Mouse (Mus musculus) B cell, adult (primary cell): Measurements from ENCODE around the gene Clca4b. TPM values are rescaled to one million over a fixed set of nuclear protein-coding genes. Genes with fewer than 3 reads are reported as not detected.

Experiments used
- total RNA-seq: library from RNA; stranded (reverse); gene quantifications from 4 replicates; pipeline ENCODE4 v1.2.4, GENCODE M21; 2023; ENCODE audit not compliant: inconsistent age

The Clca4b gene
- total RNA-seq: not detected in 4 replicates

DNA sequence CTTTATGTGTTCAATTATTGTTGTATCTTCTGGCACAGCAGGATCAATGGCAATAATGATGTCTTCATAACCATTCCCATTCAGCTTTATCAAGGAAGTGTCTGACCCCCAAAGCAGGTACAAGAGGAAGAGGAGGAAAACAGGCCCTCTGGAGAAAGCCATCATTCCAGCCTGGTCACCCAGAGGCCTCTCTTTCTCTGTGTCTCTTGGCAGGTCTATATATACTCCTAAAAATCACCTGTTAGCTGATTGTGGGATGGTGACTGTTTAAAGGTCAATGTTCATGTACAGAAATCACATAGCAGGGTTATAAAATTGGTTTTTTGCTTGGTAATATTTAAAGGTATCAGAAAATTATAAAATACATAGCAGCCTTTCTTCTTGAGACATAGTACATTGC lies at the start of gene Clca4b:
TSS of gene Clca4b (minus strand) at position 195 of the 400 bp plus-strand sequence.

DNA sequence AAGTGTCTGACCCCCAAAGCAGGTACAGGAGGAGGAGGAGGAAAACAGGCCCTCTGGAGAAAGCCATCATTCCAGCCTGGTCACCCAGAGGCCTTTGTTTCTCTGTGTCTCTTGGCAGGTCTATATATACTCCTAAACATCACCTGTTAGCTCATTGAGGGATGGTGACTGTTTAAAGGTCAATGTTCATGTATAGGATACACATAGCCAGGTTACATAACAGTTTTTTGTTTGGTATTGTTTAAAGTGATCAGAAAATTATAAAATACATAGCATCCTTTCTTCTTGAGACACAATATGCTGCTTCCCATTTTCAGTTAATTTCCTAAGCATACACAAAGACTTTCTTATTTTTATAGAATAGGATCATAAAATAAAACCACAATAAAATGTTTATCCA lies 42.6 kb upstream of the Clca4b start, which contains the start of gene Clca4a:
TSS of gene Clca4a (minus strand) at position 101 of the 400 bp plus-strand sequence.

Other genes with a start within 250 kb of the Clca4b start
- 126 to 140 TPM (median 130 TPM) in 4 replicates for gene Sh3glb1, start 212.2 kb downstream of the Clca4b start, total RNA-seq
- 0.12 TPM in 1 of 4 replicates, not detected in the others for gene Clca3a1, start 171.6 kb downstream of the Clca4b start, total RNA-seq
- gene Clca3a2, start 113.0 kb downstream of the Clca4b start, total RNA-seq: not detected in 4 replicates
- gene Clca3b, start 83.2 kb downstream of the Clca4b start, total RNA-seq: not detected in 4 replicates
- not detected in 4 replicates for gene Clca4a, start 42.5 kb upstream of the Clca4b start, total RNA-seq
- not detected in 4 replicates for gene Clca1, start 100.2 kb upstream of the Clca4b start, total RNA-seq
- not detected in 4 replicates for gene Clca2, start 166.9 kb upstream of the Clca4b start, total RNA-seq
- 20.8 to 24.8 TPM (median 24.0 TPM) in 4 replicates for gene Odf2l, start 186.1 kb upstream of the Clca4b start, total RNA-seq